Mouse (Mus musculus) midbrain, embryonic 16.5 days (tissue): ENCODE data around the gene Tmem201. TPM values are rescaled to one million over a fixed set of nuclear protein-coding genes. Genes with fewer than 3 reads are reported as not detected.

Experiments used
- polyA plus RNA-seq: library from polyadenylated mRNA; unstranded; fragments of >200 nt; fragmentation: Nextera tagmentation; extraction: Ambion mirVana; gene quantifications from 2 replicates; pipeline ENCODE4 v1.2.1, GENCODE M21; 2015

Tmem201 gene
- polyA plus RNA-seq, 1 experiment from 2014 or later = 46.3 TPM

Other genes with a start within 250 kb of the Tmem201 start
- 111 TPM in 2 replicates for gene Ctnnbip1, start 219.8 kb downstream of the Tmem201 start, polyA plus RNA-seq
- 80.2 and 99.8 TPM in 2 replicates for gene Clstn1, start 151.6 kb downstream of the Tmem201 start, polyA plus RNA-seq
- 13.9 and 15.7 TPM in 2 replicates for gene Pik3cd, start 35.5 kb downstream of the Tmem201 start, polyA plus RNA-seq
- gene Slc25a33, start 36.2 kb upstream of the Tmem201 start, polyA plus RNA-seq = 28.8 and 29.1 TPM in 2 replicates
- 3.8 and 5.1 TPM in 2 replicates for gene Spsb1, start 217.0 kb upstream of the Tmem201 start, polyA plus RNA-seq